Mouse (Mus musculus) kidney, postnatal 10 days (tissue): ENCODE results near the gene Canx.

Experiments used
- DNase-seq: peaks from one replicate; pipeline ENCODE4 v3.0.0; 2021; ENCODE audit warnings: mixed read lengths

Gene Canx

GRCm38 (mm10) chr11:50272819-50273218 is 52.7 kb downstream of the Canx start:
- DNase-seq = no peak

GRCm38 (mm10) chr11:50269885-50270284 is 55.6 kb downstream of the Canx start:
- no peak for DNase-seq

GRCm38 (mm10) chr11:50269163-50269562 is 56.3 kb downstream of the Canx start:
- peak; percentile 54 for DNase-seq

- no peak for DNase-seq
Observed at GRCm38 (mm10) chr11:50266997-50267396, 58.5 kb downstream of the Canx start.

GRCm38 (mm10) chr11:50265931-50266330 is 59.5 kb downstream of the Canx start:
- DNase-seq = peak; percentile 78

- no peak for DNase-seq
Observed at GRCm38 (mm10) chr11:50263198-50263597, 62.3 kb downstream of the Canx start.

- peak; percentile 66 for DNase-seq
Observed at GRCm38 (mm10) chr11:50262020-50262419, 63.5 kb downstream of the Canx start.

- DNase-seq = no peak
Observed at GRCm38 (mm10) chr11:50258310-50258709, 67.2 kb downstream of the Canx start.

GRCm38 (mm10) chr11:50256615-50257014 is 68.9 kb downstream of the Canx start:
- no peak for DNase-seq

GRCm38 (mm10) chr11:50254010-50254580 is 71.4 kb downstream of the Canx start:
- no peak for DNase-seq

- no peak for DNase-seq
Observed at GRCm38 (mm10) chr11:50253393-50253792, 72.1 kb downstream of the Canx start.

- no peak for DNase-seq
Observed at GRCm38 (mm10) chr11:50252684-50253265, 72.7 kb downstream of the Canx start.

GRCm38 (mm10) chr11:50252166-50252565 is 73.3 kb downstream of the Canx start:
- peak; percentile 74 for DNase-seq

GRCm38 (mm10) chr11:50248473-50249171 is 76.9 kb downstream of the Canx start:
- DNase-seq = no peak

- no peak for DNase-seq
Observed at GRCm38 (mm10) chr11:50245269-50245668, 80.2 kb downstream of the Canx start.
